Mouse (Mus musculus) liver, embryonic 12.5 days (tissue): Measurements from ENCODE around the gene Mknk1. TPM values are rescaled to one million over a fixed set of nuclear protein-coding genes. Genes with fewer than 3 reads are reported as not detected.

Source experiments
- ATAC-seq: fragments of 200-750 bp; cut with Nextera tagmentation; 2 replicates; pipeline ENCODE4 v1.8.0; 2017; ENCODE audit warnings: moderate number of reproducible peaks, mild to moderate bottlenecking, moderate library complexity
- H3K27ac ChIP-seq: fragments of 300-500 bp; sonication (generic); 2 replicates; pipeline ENCODE4 v1.5.1; 2016; ENCODE audit warnings: mild to moderate bottlenecking
- H3K27me3 ChIP-seq: fragments of 300-500 bp; sonication (generic); replicated peaks from 2 replicates; pipeline ENCODE4 v1.6.1; 2016; ENCODE audit warnings: mild to moderate bottlenecking, moderate library complexity
- H3K36me3 ChIP-seq: fragments of 300-500 bp; sonication (generic); 2 replicates; pipeline ENCODE4 v1.6.1; 2016; ENCODE audit warnings: mild to moderate bottlenecking, moderate library complexity
- H3K4me1 ChIP-seq: fragments of 300-500 bp; sonication (generic); 2 replicates; pipeline ENCODE4 v1.6.1; 2016
- H3K4me2 ChIP-seq: fragments of 300-500 bp; sonication (generic); 2 replicates; pipeline ENCODE4 v1.6.1; 2016; ENCODE audit warnings: mild to moderate bottlenecking, moderate library complexity
- H3K4me3 ChIP-seq: fragments of 300-500 bp; sonication (generic); 2 replicates; pipeline ENCODE4 v1.5.1; 2016; ENCODE audit warnings: mild to moderate bottlenecking, moderate library complexity
- H3K9ac ChIP-seq: fragments of 300-500 bp; sonication (generic); 2 replicates; pipeline ENCODE4 v1.6.1; 2016; ENCODE audit warnings: mild to moderate bottlenecking, moderate library complexity
- H3K9me3 ChIP-seq: fragments of 300-500 bp; sonication (generic); replicated peaks from 2 replicates; pipeline ENCODE4 v1.6.1; 2016; ENCODE audit warnings: mild to moderate bottlenecking, moderate library complexity
- WGBS: fragments of 180-500 bp; shearing (Covaris S2); methylation state at CpG from one replicate; pipeline ENCODE4 v1.1.7; 2016; ENCODE audit not compliant: insufficient replicate concordance; 5-methylcytosine and 5-hydroxymethylcytosine counted together
- polyA plus RNA-seq: library from polyadenylated mRNA; unstranded; fragments of >200 nt; fragmentation: Nextera tagmentation; extraction: Ambion mirVana; gene quantifications from 2 replicates; pipeline ENCODE4 v1.2.1, GENCODE M21; 2016

Gene Mknk1
- polyA plus RNA-seq, 1 experiment from 2014 or later: 45.2 TPM

DNA sequence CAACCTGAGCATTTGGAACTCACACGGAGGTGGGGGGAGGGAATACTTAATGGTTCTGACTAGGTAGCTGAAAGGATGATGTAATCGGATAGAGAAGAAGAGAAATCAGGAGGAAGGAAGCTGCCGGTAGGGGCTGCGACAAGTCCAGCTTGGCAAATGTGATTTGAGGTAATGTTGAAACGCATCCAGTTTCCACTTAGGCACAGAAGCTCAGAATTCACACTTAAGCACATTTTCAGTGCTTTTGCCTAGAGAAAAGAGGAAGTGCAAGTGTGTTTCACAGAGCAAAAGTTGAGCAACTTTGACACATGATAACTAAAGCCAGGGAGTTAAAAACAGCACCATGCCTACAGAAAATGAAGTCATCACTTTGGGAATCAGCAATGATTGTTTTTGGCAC is 8.4 kb downstream of the Mknk1 start:
- peak overlapping the region; percentile 69 for H3K4me2 ChIP-seq
- no peak overlapping the region for H3K4me3 ChIP-seq
- no peak for ATAC-seq
- 23% methylated on average over 5 of the region's 5 CpGs for WGBS
- no peaks in the 10 kb centered on the region for H3K9me3 ChIP-seq
- peaks cover 96% of the 10 kb centered on the region for H3K4me1 ChIP-seq
- H3K27ac ChIP-seq: peak overlapping the region; percentile 94
- H3K36me3 ChIP-seq: peaks cover 83% of the 10 kb centered on the region
- peak overlapping the region; percentile 65 for H3K9ac ChIP-seq
- no peaks in the 10 kb centered on the region for H3K27me3 ChIP-seq

DNA sequence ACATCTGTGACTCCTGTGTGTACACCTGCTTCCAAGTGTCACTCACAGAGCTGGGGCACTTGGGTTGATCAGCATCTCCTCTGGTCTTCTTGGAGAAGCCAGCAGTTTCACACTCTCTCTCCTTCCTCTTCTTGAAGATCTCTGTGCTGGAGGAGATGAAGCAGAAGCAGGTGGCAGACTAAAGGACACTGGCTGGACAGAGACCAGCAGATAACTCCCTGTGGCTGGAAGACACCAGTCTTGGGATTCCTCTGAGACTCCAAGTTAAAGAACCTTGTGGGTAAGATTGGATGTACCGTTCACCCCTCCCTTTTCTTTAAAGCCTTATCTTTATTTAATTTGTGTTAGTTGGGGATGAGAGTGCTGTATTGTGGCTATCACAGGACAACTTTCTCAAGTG is 9.1 kb downstream of the Mknk1 start:
- ATAC-seq: peak; percentile 23; the same call in 1 of the 2 replicates
- H3K9ac ChIP-seq: peak overlapping the region; percentile 65

DNA sequence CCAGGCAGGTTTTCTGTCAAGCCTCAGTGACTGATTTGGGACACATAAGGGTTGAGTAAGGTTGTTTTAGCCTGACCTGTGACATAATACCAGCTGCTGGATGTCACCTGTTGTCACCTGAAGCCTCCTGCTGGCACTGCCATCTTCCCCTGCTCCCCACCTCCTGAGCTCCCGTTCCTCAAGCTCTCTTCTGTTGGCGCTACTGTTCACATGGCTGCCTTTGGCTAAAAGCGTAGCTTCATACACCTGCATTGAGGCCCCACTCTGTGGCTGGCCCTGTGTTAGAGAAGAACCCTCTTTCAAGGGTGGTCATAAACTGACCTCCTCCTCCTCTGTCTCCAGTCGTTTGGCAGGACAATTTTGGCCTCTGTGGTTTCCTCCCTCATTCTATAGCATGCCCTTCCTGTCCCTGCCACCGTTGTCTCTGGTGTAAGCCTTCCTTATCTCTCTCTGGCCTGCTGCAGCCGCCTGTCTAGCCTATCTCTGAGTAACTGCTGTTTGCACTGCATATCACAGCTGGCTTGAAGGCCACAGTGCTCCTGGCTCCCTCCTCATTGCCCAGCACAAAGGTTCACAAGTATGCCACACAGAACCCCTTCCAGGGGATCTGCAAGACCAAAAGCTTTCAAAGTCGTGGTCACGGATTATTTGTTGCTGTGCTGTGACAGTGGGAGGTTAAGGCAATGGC is 10.1 kb downstream of the Mknk1 start:
- H3K4me1 ChIP-seq: peaks cover 85% of the 10 kb centered on the region
- peak overlapping the region; percentile 94 for H3K27ac ChIP-seq
- no peaks in the 10 kb centered on the region for H3K9me3 ChIP-seq
- WGBS: 5% methylated on average over 8 of the region's 8 CpGs
- peak overlapping the region; percentile 69 for H3K4me2 ChIP-seq
- ATAC-seq: peak; percentile 99
- H3K4me3 ChIP-seq: peak overlapping the region; percentile 36
- peaks cover 84% of the 10 kb centered on the region for H3K36me3 ChIP-seq
- no peaks in the 10 kb centered on the region for H3K27me3 ChIP-seq
- peak overlapping the region; percentile 65 for H3K9ac ChIP-seq

More for the DNA sequence above, 9.1 kb downstream of the Mknk1 start:
- Histone ChIP-seq H3K27ac (peak overlapping the region; percentile 94), H3K9me3 (no peaks in the 10 kb centered on the region), H3K36me3 (peaks cover 86% of the 10 kb centered on the region), H3K4me2 (peak overlapping the region; percentile 69), H3K27me3 (no peaks in the 10 kb centered on the region), H3K4me3 (no peak overlapping the region), H3K4me1 (peaks cover 88% of the 10 kb centered on the region)
- WGBS: 28% methylated on average over 1 of the region's 1 CpGs

DNA sequence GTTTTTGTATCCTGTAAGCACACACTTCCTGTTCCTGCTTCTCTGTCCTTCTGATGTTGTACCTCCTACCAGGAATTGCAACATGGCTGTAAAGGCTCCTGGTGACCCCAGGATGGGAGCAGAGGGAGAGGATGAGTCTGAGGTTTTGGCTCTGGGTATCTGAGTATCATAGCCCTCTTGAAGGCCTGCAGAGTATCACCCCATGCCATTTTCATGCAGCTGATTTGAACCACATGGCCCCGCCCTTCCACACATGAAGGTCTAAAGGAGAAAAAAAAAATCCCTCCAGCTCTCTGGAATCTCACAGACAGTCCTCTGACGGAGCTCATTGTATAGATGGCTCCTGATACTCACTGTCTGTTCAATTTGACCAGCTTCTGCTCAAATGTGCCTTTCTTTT is 11.1 kb downstream of the Mknk1 start:
- WGBS: 43% methylated on average over 2 of the region's 2 CpGs
- no peaks in the 10 kb centered on the region for H3K9me3 ChIP-seq
- peak overlapping the region; percentile 36 for H3K4me3 ChIP-seq
- H3K27me3 ChIP-seq: no peaks in the 10 kb centered on the region
- H3K27ac ChIP-seq: peak overlapping the region; percentile 94
- peak overlapping the region; percentile 69 for H3K4me2 ChIP-seq
- peaks cover 86% of the 10 kb centered on the region for H3K4me1 ChIP-seq
- peaks cover 85% of the 10 kb centered on the region for H3K36me3 ChIP-seq
- peak overlapping the region; percentile 62 for H3K9ac ChIP-seq
- ATAC-seq: peak; percentile 20; the same call in 1 of the 2 replicates

DNA sequence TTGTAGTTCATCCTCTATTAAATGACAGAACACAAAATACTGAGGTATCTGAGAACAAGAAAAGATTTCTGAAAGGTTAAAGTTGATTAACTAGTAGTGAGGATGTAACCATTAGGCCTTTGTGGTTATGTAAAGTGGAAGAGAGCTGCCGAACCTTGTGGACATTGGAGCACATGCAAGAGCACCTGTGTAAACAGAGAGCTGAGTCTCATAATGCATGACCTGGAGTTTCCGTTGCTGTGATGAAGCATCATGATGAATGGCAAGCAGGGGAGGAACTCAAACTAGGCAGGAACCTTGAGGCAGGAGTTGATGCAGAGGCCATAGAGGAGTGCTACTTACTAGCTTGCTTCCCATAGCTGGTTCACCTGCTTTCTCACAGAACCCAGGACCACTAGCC is 11.6 kb downstream of the Mknk1 start:
- Histone ChIP-seq H3K27ac (peak overlapping the region; percentile 94), H3K4me1 (peaks cover 86% of the 10 kb centered on the region)
- 66% methylated on average over 2 of the region's 2 CpGs for WGBS

DNA sequence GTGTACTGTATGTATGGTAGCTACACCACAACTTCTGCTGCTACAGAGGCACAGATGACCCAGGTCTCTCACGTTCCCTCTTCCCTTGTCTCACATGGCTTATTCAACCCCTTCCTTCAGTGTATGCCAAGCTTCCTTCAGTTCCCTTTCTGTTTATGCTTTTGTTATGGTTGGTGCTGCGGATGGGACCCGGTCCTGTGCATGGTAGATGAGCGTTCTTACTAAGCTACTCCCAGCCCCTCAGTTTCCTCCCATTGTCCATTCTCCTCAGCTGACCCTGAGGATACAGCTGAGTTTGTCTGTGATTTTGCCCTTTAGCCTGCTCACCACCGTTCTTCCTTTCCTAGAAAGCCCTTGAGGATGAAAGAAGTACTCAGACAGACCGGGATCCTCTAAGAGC is 12.6 kb downstream of the Mknk1 start:
- Histone ChIP-seq H3K4me2 (no peak overlapping the region), H3K27me3 (no peaks in the 10 kb centered on the region), H3K27ac (peak overlapping the region; percentile 94), H3K9ac (no peak overlapping the region), H3K4me3 (no peak overlapping the region), H3K4me1 (peaks cover 86% of the 10 kb centered on the region), H3K9me3 (no peaks in the 10 kb centered on the region), H3K36me3 (peaks cover 83% of the 10 kb centered on the region)
- ATAC-seq: no peak
- WGBS: 83% methylated on average over 6 of the region's 6 CpGs

More for the DNA sequence above, 11.6 kb downstream of the Mknk1 start:
- no peak overlapping the region for H3K4me3 ChIP-seq
- peak overlapping the region; percentile 62; the same call in 1 of the 2 replicates for H3K9ac ChIP-seq
- no peak for ATAC-seq
- H3K36me3 ChIP-seq: peaks cover 90% of the 10 kb centered on the region
- no peaks in the 10 kb centered on the region for H3K9me3 ChIP-seq
- H3K4me2 ChIP-seq: peak overlapping the region; percentile 69; the same call in 1 of the 2 replicates
- H3K27me3 ChIP-seq: no peaks in the 10 kb centered on the region

DNA sequence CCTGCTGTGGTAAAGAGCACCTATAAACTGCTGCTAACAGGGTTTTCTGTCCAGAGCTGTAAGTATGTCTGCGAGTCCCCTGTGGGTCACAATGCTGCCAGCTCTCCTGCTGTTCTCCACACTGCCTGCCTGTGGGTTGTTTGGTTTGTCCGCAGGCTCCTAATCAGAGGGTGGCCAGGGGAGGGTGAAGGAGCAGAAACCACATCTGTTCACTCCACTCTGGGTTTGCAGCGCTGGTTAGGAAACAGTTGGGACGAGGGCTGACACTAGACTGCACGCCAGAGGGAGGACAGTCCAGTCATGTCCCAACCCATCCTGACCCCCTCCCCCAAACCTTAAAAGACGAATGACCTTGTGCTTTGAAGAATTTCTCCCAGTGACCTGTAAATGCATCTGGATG is 16.1 kb downstream of the Mknk1 start:
- Histone ChIP-seq H3K4me1 (peaks cover 81% of the 10 kb centered on the region), H3K4me2 (peak overlapping the region; percentile 59), H3K9me3 (no peaks in the 10 kb centered on the region), H3K4me3 (no peak overlapping the region), H3K36me3 (peaks cover 88% of the 10 kb centered on the region), H3K27ac (peak overlapping the region; percentile 90), H3K9ac (peak overlapping the region; percentile 40), H3K27me3 (no peaks in the 10 kb centered on the region)
- WGBS: 21% methylated on average over 6 of the region's 6 CpGs
- peak; percentile 21; the same call in 1 of the 2 replicates for ATAC-seq

DNA sequence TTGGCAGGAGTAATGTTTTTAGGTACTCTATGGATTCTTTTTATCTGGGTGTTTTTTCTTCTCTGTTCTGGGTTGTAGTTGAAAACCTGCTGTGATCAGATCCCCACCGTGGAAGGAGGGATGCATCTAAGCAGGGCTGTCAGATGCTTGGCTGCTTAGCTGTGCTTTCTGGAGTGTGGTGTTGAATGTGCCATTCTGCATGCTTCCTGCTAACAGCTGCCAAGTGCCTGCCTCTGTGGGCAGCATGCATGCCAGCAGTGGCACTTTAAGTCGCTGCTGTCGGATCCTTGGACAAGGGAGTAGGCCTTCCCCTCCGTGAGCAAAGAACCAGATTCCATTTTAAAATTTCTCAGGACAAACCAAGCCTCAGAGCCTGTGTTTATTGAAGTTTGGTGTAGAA is 16.6 kb downstream of the Mknk1 start:
- H3K27ac ChIP-seq: peak overlapping the region; percentile 90
- 76% methylated on average over 4 of the region's 4 CpGs for WGBS
- H3K4me3 ChIP-seq: peak overlapping the region; percentile 12; the same call in 1 of the 2 replicates
- peak overlapping the region; percentile 59 for H3K4me2 ChIP-seq
- H3K36me3 ChIP-seq: peaks cover 88% of the 10 kb centered on the region
- no peaks in the 10 kb centered on the region for H3K9me3 ChIP-seq
- H3K4me1 ChIP-seq: peaks cover 76% of the 10 kb centered on the region
- peak overlapping the region; percentile 40 for H3K9ac ChIP-seq
- ATAC-seq: no peak
- no peaks in the 10 kb centered on the region for H3K27me3 ChIP-seq

DNA sequence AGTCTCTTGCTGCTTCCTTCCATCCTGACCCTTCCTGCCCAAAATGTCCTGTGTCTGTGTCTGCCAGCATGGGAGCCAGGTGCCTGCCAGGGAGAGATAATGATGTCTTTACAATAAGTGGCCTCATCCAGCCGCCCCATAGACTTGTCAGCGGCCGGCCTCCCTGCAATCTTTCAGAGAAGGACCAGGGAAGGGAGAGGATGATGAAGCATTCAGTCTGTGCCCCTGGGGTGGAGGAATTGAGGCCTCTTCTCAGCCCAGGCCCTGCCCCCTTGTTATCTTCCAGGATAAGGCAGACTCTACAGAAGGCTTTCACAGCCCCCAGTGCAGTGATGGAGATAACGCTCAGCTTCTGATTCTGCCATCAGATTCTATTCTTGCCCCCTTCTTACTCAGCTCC is 17.3 kb downstream of the Mknk1 start:
- ATAC-seq: peak; percentile 97
- H3K27ac ChIP-seq: peak overlapping the region; percentile 90
- peak overlapping the region; percentile 40; the same call in 1 of the 2 replicates for H3K9ac ChIP-seq
- H3K4me3 ChIP-seq: peak overlapping the region; percentile 12; the same call in 1 of the 2 replicates
- no peaks in the 10 kb centered on the region for H3K9me3 ChIP-seq
- WGBS: 17% methylated on average over 4 of the region's 4 CpGs
- H3K36me3 ChIP-seq: peaks cover 88% of the 10 kb centered on the region
- no peaks in the 10 kb centered on the region for H3K27me3 ChIP-seq
- peak overlapping the region; percentile 59 for H3K4me2 ChIP-seq
- peaks cover 69% of the 10 kb centered on the region for H3K4me1 ChIP-seq

DNA sequence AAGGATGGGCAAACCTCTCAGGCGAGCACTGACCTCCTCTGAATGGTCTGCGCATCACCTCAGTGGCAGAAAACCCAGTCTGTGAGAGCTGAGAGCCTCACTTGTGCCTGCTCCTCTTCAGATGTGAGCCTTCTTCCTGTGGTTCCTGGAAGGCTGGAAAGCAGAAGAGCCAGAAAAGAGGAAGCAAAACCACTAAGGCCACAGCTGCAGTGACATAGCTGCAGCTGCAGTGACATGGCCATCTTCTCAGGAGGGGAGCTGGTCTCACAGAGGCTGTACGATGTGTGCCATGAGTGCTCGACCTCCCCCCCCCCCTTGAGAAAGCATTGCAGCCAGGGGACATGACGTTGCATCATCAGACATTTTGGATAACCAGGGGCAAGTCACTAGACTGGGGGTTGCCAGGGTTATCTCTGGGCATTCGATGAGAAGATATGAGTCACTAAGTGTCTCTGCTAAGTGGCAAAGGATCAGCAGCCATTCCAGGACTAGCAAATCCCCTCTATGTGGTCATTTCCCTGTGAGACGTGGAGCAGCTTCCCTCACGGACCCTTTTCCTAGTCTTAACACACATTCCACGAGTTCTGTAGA is 18.4 kb downstream of the Mknk1 start:
- WGBS: 56% methylated on average over 9 of the region's 9 CpGs
- peaks cover 88% of the 10 kb centered on the region for H3K36me3 ChIP-seq

DNA sequence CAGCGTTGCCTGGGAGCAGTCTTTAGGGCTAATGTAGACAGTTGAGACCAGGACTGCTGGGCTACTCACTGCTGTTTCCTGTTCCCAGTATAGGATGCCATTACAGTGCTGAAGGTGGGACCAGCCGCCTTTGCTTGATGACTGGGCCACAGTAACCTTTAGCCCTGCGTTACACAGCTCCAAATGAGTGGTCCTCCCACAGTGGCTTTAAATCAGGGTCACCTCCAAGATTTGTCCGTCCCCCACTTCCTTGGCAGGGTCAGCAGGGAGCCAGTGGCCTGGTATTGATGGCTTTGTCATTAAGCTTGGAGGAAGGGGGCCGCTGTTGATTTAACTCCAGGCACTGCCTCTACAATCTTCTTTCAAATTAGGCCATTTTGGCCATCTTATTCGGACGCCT is 24.4 kb downstream of the Mknk1 start:
- no peak overlapping the region for H3K4me2 ChIP-seq
- H3K4me1 ChIP-seq: peaks cover 13% of the 10 kb centered on the region
- 88% methylated on average over 7 of the region's 7 CpGs for WGBS
- H3K4me3 ChIP-seq: no peak overlapping the region
- H3K27me3 ChIP-seq: no peaks in the 10 kb centered on the region
- H3K9ac ChIP-seq: no peak overlapping the region
- peaks cover 98% of the 10 kb centered on the region for H3K36me3 ChIP-seq
- no peak overlapping the region for H3K27ac ChIP-seq
- H3K9me3 ChIP-seq: no peaks in the 10 kb centered on the region
- ATAC-seq: no peak

More for the DNA sequence above, 18.4 kb downstream of the Mknk1 start:
- H3K4me3 ChIP-seq: no peak overlapping the region
- no peak for ATAC-seq
- peaks cover 61% of the 10 kb centered on the region for H3K4me1 ChIP-seq
- peak overlapping the region; percentile 28; the same call in 1 of the 2 replicates for H3K9ac ChIP-seq
- H3K27ac ChIP-seq: peak overlapping the region; percentile 90
- no peaks in the 10 kb centered on the region for H3K9me3 ChIP-seq
- H3K4me2 ChIP-seq: peak overlapping the region; percentile 59
- no peaks in the 10 kb centered on the region for H3K27me3 ChIP-seq

DNA sequence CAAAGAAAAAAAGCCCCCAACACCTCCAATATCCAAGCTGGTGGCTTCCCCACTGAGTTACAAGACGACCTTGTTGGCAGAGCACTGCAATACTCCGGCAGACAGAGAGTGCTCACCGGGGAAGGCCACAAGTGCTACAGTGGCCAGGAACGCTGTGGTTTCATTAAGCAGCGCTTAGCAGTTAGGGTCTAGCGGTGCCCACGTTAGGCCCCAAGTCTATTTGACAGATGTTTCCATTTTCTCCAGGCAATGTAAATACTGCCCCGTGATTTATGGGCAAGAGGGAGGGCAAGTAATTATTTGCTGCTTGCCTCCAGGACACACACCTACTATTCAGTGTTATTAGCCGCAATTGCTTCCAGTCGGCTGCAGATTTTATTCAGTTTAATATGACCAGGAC is 24.9 kb downstream of the Mknk1 start:
- Histone ChIP-seq H3K4me2 (no peak overlapping the region), H3K27me3 (no peaks in the 10 kb centered on the region), H3K4me1 (peaks cover 7% of the 10 kb centered on the region), H3K27ac (no peak overlapping the region), H3K4me3 (no peak overlapping the region), H3K36me3 (peaks cover 98% of the 10 kb centered on the region), H3K9ac (no peak overlapping the region), H3K9me3 (no peaks in the 10 kb centered on the region)
- 78% methylated on average over 10 of the region's 10 CpGs for WGBS
- ATAC-seq: no peak
